Mouse (Mus musculus) liver, embryonic 14.5 days (tissue): ENCODE results near the gene Ccl12. TPM values are rescaled to one million over a fixed set of nuclear protein-coding genes. Genes with fewer than 3 reads are reported as not detected.

Experiments used
- ATAC-seq: fragments of 200-750 bp; cut with Nextera tagmentation; 2 replicates; pipeline ENCODE4 v1.8.0; 2017; ENCODE audit warnings: moderate number of reproducible peaks, mild to moderate bottlenecking, moderate library complexity; ENCODE audit not compliant: insufficient read depth
- DNase-seq, 3 experiments: peaks; one replicate each; pipeline ENCODE4 v3.0.0-alpha.2; 2012 to 2013; ENCODE audit warnings: low read depth in 3 of 3, low spot score in 3 of 3
- H3K27ac ChIP-seq: fragments of 300-500 bp; sonication (generic); 2 replicates; pipeline ENCODE4 v1.5.1; 2014; ENCODE audit warnings: moderate library complexity, mild to moderate bottlenecking, control low read depth, inconsistent platforms
- H3K27me3 ChIP-seq: fragments of 300-500 bp; sonication (generic); 2 replicates; pipeline ENCODE4 v1.6.1; 2014; ENCODE audit warnings: mild to moderate bottlenecking, low read length, moderate library complexity; ENCODE audit not compliant: control insufficient read depth, insufficient read depth
- H3K36me3 ChIP-seq: fragments of 300-500 bp; sonication (generic); replicated peaks from 2 replicates; pipeline ENCODE4 v1.6.1; 2014; ENCODE audit warnings: low read depth; ENCODE audit not compliant: control insufficient read depth, insufficient read depth
- H3K4me1 ChIP-seq, 2 experiments: fragments of 200-500 bp in 1 of 2; fragments of 300-500 bp in 1 of 2; sonication (generic) in 1 of 2; replicated peaks; 2 replicates each; pipeline ENCODE4 v1.6.1; 2012 to 2014; ENCODE audit warnings: antibody characterized with exemption in 1 of 2, inconsistent platforms in 1 of 2, low read length in 1 of 2; ENCODE audit not compliant: control insufficient read depth in 2 of 2, insufficient read depth in 2 of 2
- H3K4me2 ChIP-seq: fragments of 300-500 bp; sonication (generic); 2 replicates; pipeline ENCODE4 v1.6.1; 2014; ENCODE audit warnings: low read depth, mild to moderate bottlenecking, control low read depth, moderate library complexity
- H3K4me3 ChIP-seq, 2 experiments: fragments of 200-500 bp in 1 of 2; fragments of 300-500 bp in 1 of 2; sonication (generic) in 1 of 2; 2 replicates each; pipeline ENCODE4 v1.5.1; 2012 to 2014; ENCODE audit warnings: low read depth in 2 of 2, low read length in 2 of 2, mild to moderate bottlenecking in 2 of 2, control low read depth in 1 of 2, inconsistent platforms in 1 of 2, moderate library complexity in 1 of 2; ENCODE audit not compliant: insufficient read depth in 1 of 2
- H3K9ac ChIP-seq: fragments of 300-500 bp; sonication (generic); replicated peaks from 2 replicates; pipeline ENCODE4 v1.6.1; 2014; ENCODE audit warnings: mild to moderate bottlenecking, control low read depth, moderate library complexity
- H3K9me3 ChIP-seq: fragments of 300-500 bp; sonication (generic); 2 replicates; pipeline ENCODE4 v1.6.1; 2016; ENCODE audit warnings: low read length, mixed read lengths; ENCODE audit not compliant: control insufficient read depth
- CTCF ChIP-seq: IDR thresholded peaks from 2 replicates; pipeline ENCODE4 v1.5.1; 2016; ENCODE audit warnings: antibody characterized with exemption, low read depth, control low read depth
- EP300 ChIP-seq: IDR thresholded peaks from 2 replicates; pipeline ENCODE4 v1.6.1; 2016; ENCODE audit warnings: antibody characterized with exemption, low read depth
- WGBS: fragments of 180-500 bp; shearing (Covaris S2); extraction: QIAGEN DNeasy Blood & Tissue Kit; methylation state at CpG from one replicate; pipeline ENCODE4 v1.1.7; 2014; ENCODE audit not compliant: insufficient replicate concordance; 5-methylcytosine and 5-hydroxymethylcytosine counted together
- polyA plus RNA-seq, 2 experiments: library from polyadenylated mRNA; depleted of rRNA in 1 of 2; stranded (reverse) in 1 of 2; unstranded in 1 of 2; fragments of >200 nt; fragmentation: Nextera tagmentation in 1 of 2; extraction: Ambion mirVana in 1 of 2; gene quantifications; 2 replicates each; pipeline versions ENCODE4 v1.2.1 to v1.2.3; 2012 to 2014

Gene Ccl12
- polyA plus RNA-seq, 2 experiments = 0.33 to 0.44 TPM

DNA sequence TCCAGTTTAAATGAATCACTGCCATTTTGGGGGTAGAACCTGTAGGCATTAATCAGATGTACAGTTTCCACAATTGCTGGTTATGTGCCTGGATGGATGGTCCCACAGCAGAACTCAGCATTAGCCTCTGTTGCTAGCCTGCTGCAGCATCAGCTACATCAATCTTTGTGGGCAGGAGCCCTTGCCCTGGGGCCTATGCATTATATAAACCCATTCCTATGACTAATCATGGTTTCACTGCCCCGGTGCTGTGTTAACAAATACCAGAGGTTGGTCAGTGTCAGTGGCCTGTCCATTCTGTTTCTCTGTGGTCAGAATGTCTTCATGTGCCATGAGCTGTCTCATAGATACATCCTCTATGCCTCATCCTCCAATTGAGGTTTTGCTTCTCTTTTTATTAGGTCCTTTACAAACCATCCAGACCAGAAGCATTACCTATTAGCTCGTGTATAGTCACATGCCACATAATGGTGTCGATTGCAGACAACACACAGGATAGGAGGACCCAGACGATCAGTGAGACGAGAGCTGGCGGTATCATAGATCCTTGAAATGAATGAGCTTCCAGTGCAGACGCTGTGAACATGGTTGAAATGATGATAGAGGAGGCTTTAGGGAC is 34.6 kb upstream of the Ccl12 start:
- Histone ChIP-seq H3K27ac (no peak overlapping the region), H3K36me3 (no peaks in the 10 kb centered on the region), H3K4me2 (no peak overlapping the region), H3K9me3 (no peaks in the 10 kb centered on the region), H3K9ac (no peak overlapping the region), H3K27me3 (no peaks in the 10 kb centered on the region), H3K4me1 (no peaks in the 10 kb centered on the region), H3K4me3 (no peak overlapping the region)
- ATAC-seq (no peak), DNase-seq (no peak)
- 64% methylated on average over 7 of the region's 7 CpGs for WGBS
- TF ChIP-seq CTCF = no peak
- no peak for TF ChIP-seq EP300

GRCm38 (mm10) chr11:82071076-82071475 is 30.6 kb upstream of the Ccl12 start:
- Histone ChIP-seq H3K27me3 (no peaks in the 10 kb centered on the region), H3K27ac (no peak overlapping the region)
- 63% methylated on average over 3 of the region's 3 CpGs for WGBS

GRCm38 (mm10) chr11:82072374-82072773 is 29.3 kb upstream of the Ccl12 start:
- no peak for TF ChIP-seq CTCF
- TF ChIP-seq EP300 = no peak
- H3K27me3 ChIP-seq = no peaks in the 10 kb centered on the region
- no peaks in the 10 kb centered on the region for H3K9me3 ChIP-seq
- ATAC-seq (no peak), DNase-seq (no peak)
- no peak overlapping the region for H3K9ac ChIP-seq
- no peak overlapping the region for H3K4me2 ChIP-seq
- no peak overlapping the region for H3K4me3 ChIP-seq
- no peak overlapping the region for H3K27ac ChIP-seq
- no peaks in the 10 kb centered on the region for H3K36me3 ChIP-seq
- no peaks in the 10 kb centered on the region for H3K4me1 ChIP-seq
- 39% methylated on average over 1 of the region's 1 CpGs for WGBS

More at GRCm38 (mm10) chr11:82071076-82071475, 30.6 kb upstream of the Ccl12 start:
- no peak overlapping the region for H3K4me3 ChIP-seq
- ATAC-seq (no peak), DNase-seq (no peak)
- H3K9ac ChIP-seq = no peak overlapping the region
- no peak for TF ChIP-seq EP300
- no peak for TF ChIP-seq CTCF
- no peaks in the 10 kb centered on the region for H3K9me3 ChIP-seq
- H3K4me1 ChIP-seq = no peaks in the 10 kb centered on the region
- no peak overlapping the region for H3K4me2 ChIP-seq
- H3K36me3 ChIP-seq = no peaks in the 10 kb centered on the region

GRCm38 (mm10) chr11:82072984-82073383 is 28.7 kb upstream of the Ccl12 start:
- no peak for TF ChIP-seq EP300
- TF ChIP-seq CTCF = no peak
- no peak for ATAC-seq

DNA sequence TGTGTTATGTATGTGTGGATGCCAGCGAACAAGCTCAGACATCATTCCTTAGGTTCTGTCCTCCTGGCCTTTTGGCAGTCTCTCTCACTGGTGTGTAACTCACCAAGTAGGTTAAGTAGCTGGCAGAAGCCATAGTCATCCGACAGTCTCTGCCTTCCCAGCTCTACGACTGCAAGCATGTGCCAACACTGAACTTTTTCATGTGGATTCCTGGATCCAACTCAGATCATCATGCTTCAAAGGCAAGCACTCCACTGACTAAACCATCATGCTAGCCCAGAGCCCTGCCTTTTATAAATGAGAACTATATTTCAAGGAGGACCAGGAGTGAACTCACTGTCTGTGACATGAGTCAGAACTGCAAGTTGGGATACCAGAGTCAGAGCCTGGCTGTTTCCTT is 28.0 kb upstream of the Ccl12 start:
- Histone ChIP-seq H3K4me3 (no peak overlapping the region), H3K9ac (no peak overlapping the region), H3K9me3 (no peaks in the 10 kb centered on the region), H3K27me3 (no peaks in the 10 kb centered on the region), H3K4me1 (no peaks in the 10 kb centered on the region), H3K27ac (no peak overlapping the region), H3K4me2 (no peak overlapping the region), H3K36me3 (no peaks in the 10 kb centered on the region)
- ATAC-seq = no peak
- no peak for TF ChIP-seq CTCF
- TF ChIP-seq EP300 = no peak
- DNase-seq = no peak
- 56% methylated on average over 3 of the region's 3 CpGs for WGBS

More at GRCm38 (mm10) chr11:82072984-82073383, 28.7 kb upstream of the Ccl12 start:
- 42% methylated on average over 3 of the region's 3 CpGs for WGBS
- no peaks in the 10 kb centered on the region for H3K4me1 ChIP-seq
- no peak overlapping the region for H3K9ac ChIP-seq
- no peaks in the 10 kb centered on the region for H3K9me3 ChIP-seq
- no peak overlapping the region for H3K27ac ChIP-seq
- no peaks in the 10 kb centered on the region for H3K27me3 ChIP-seq
- H3K4me2 ChIP-seq = no peak overlapping the region
- no peak for DNase-seq
- H3K36me3 ChIP-seq = no peaks in the 10 kb centered on the region
- no peak overlapping the region for H3K4me3 ChIP-seq
